Mouse (Mus musculus) left cerebral cortex, postnatal 10 days (tissue): ENCODE results near the gene Syp. TPM values are rescaled to one million over a fixed set of nuclear protein-coding genes. Genes with fewer than 3 reads are reported as not detected.

Source experiments
- DNase-seq, 2 experiments: peaks; one replicate each; pipeline ENCODE4 v3.0.0; 2021 to 2022; ENCODE audit warnings: low spot score in 2 of 2, mixed read lengths in 1 of 2; ENCODE audit errors: extremely low spot score in 1 of 2
- intact Hi-C: fragments of 180-260 bp; cut with DNase I; formaldehyde crosslinking; loops from one replicate; pipeline ENCODE4 v1.15.1; 2025
- total RNA-seq, 2 experiments: library from RNA; stranded (reverse); gene quantifications; 2 replicates each; pipeline ENCODE4 v1.2.3; 2021

The Syp gene
- total RNA-seq, 2 experiments from 2014 or later = 1,744 to 1,801 TPM

GRCm38 (mm10) chrX:7690486-7690885 lies 52.2 kb downstream of the Syp start:
- intact Hi-C loops = no loop called here

GRCm38 (mm10) chrX:7692862-7693261 lies 54.6 kb downstream of the Syp start:
- DNase-seq = peak in 1 of 2 experiments; percentile 22
- intact Hi-C loops = no loop called here

More at GRCm38 (mm10) chrX:7690486-7690885, 52.2 kb downstream of the Syp start:
- no peak for DNase-seq

GRCm38 (mm10) chrX:7696520-7696919 lies 58.2 kb downstream of the Syp start:
- intact Hi-C loops = no loop called here

GRCm38 (mm10) chrX:7696954-7697381 lies 58.7 kb downstream of the Syp start, which contains the start of gene Gpkow:
Gene Gpkow, plus strand, starts transcription at chrX:7697131.
- intact Hi-C loops = no loop called here
- peak; percentile 86 to 88 for DNase-seq

More at GRCm38 (mm10) chrX:7696520-7696919, 58.2 kb downstream of the Syp start:
- DNase-seq = no peak

Other genes starting within 250 kb of the Syp start
- under 1 TPM in 1 of 2 experiments, not detected in 1; 0.62 TPM for gene Foxp3, start 64.8 kb upstream of the Syp start, total RNA-seq
- 10 to 100 TPM; 13.5 to 15.9 TPM for gene Ppp1r3f, start 64.2 kb upstream of the Syp start, total RNA-seq
- gene Ccdc22, start 33.0 kb upstream of the Syp start, total RNA-seq = 10 to 100 TPM; 22.8 to 25.9 TPM
- gene Cacna1f, start 31.4 kb upstream of the Syp start, total RNA-seq = under 1 TPM; 0.08 to 0.17 TPM
- gene Prickle3, start 18.8 kb downstream of the Syp start, total RNA-seq = 1 to 10 TPM; 1.2 to 1.3 TPM
- gene Plp2, start 32.9 kb downstream of the Syp start, total RNA-seq = 10 to 100 TPM; 15.6 to 18.1 TPM
- under 1 TPM; 0.12 to 0.34 TPM for gene Magix, start 42.8 kb downstream of the Syp start, total RNA-seq
- gene Gpkow, start 58.7 kb downstream of the Syp start, total RNA-seq = 10 to 100 TPM; 37.1 to 39.3 TPM
- gene Wdr45, start 75.9 kb downstream of the Syp start, total RNA-seq = 10 to 100 TPM; 38.5 to 43.3 TPM
- gene Gm45208, start 83.8 kb downstream of the Syp start, total RNA-seq = under 1 TPM in 1 of 2 experiments, not detected in 1; 0.69 TPM
- 100 to 1,000 TPM in 1 of 2 experiments, 10 to 100 TPM in 1; 97.3 to 105 TPM for gene Praf2, start 90.0 kb downstream of the Syp start, total RNA-seq
- 10 to 100 TPM; 28.9 to 29.7 TPM for gene Ccdc120, start 112.4 kb downstream of the Syp start, total RNA-seq
- 10 to 100 TPM; 30.0 to 35.6 TPM for gene Tfe3, start 124.1 kb downstream of the Syp start, total RNA-seq
- 10 to 100 TPM; 79.5 to 84.6 TPM for gene Gripap1, start 151.3 kb downstream of the Syp start, total RNA-seq
- 10 to 100 TPM; 10.9 to 11.3 TPM for gene Kcnd1, start 183.8 kb downstream of the Syp start, total RNA-seq
- gene Otud5, start 202.9 kb downstream of the Syp start, total RNA-seq = 10 to 100 TPM; 64.5 to 65.6 TPM
- gene Pim2, start 239.8 kb downstream of the Syp start, total RNA-seq = 10 to 100 TPM; 43.7 to 44.9 TPM
- gene Slc35a2, start 245.6 kb downstream of the Syp start, total RNA-seq = 10 to 100 TPM; 43.4 to 47.5 TPM